In genomic region chr11:21563617-21564325, GRCm38 (mm10) we compare ENCODE assay signal across 12 mouse cellular contexts. TPM values are rescaled to one million over a fixed set of nuclear protein-coding genes. Genes with fewer than 3 reads are reported as not detected.
DNase-seq lines count a peak whose midpoint lies in the region; ATAC-seq and TF ChIP-seq lines count a peak whose summit lies in the region.
"Had no signal": no experiment of that assay in that cellular context is flagged by ENCODE, and none has a peak within 500 bp of the region (broad histone marks: within the 10 kb centered on the region; RNA-seq: fewer than 3 reads in every experiment).

No protein-coding gene starts in this region.

- WGBS in kidney, adult 2 months: 20% methylated on average over 4 of the region's 4 CpGs
- 47% methylated on average over 4 of the region's 4 CpGs for WGBS in heart, embryonic 12.5 days
- 78% methylated on average over 4 of the region's 4 CpGs for WGBS in forebrain, postnatal 0 days

- no peaks in the 10 kb centered on the region for H3K27me3 ChIP-seq in kidney, adult 2 months (replicated peaks; ENCODE audit: control insufficient read depth, insufficient read depth, low read length)
- no peaks in the 10 kb centered on the region for H3K27me3 ChIP-seq in heart, embryonic 12.5 days (replicated peaks)
- no peaks in the 10 kb centered on the region for H3K27me3 ChIP-seq in megakaryocyte, embryonic 14.5 days (replicated peaks)
- H3K27me3 ChIP-seq in forebrain, postnatal 0 days (ENCODE audit: insufficient read depth, low read length): no peaks in the 10 kb centered on the region
- H3K27me3 ChIP-seq: embryonic facial prominence, embryonic 13.5 days; neural tube, embryonic 12.5 days had no signal

- H3K27ac ChIP-seq in kidney, adult 2 months (ENCODE audit: insufficient read depth, low read depth, low read length): peak overlapping the region; percentile 87
- H3K27ac ChIP-seq in brown adipose tissue, adult 24 weeks (replicated peaks; ENCODE audit: low read depth, low read length): peak overlapping the region; percentile 53; the same call in 1 of the 2 replicates
- H3K27ac ChIP-seq in heart, embryonic 12.5 days (ENCODE audit: poor library complexity, severe bottlenecking): peak overlapping the region; percentile 88
- no peak overlapping the region for H3K27ac ChIP-seq in forebrain, postnatal 0 days (ENCODE audit: low read depth, low read length)
- H3K27ac ChIP-seq: embryonic facial prominence, embryonic 13.5 days; neural tube, embryonic 12.5 days had no signal

- no peak overlapping the region for H3K4me3 ChIP-seq in kidney, adult 2 months (ENCODE audit: insufficient read depth, low read depth, low read length)
- no peak overlapping the region for H3K4me3 ChIP-seq in brown adipose tissue, adult 24 weeks (ENCODE audit: insufficient read depth, low read depth, low read length)
- H3K4me3 ChIP-seq in heart, embryonic 12.5 days: no peak overlapping the region
- H3K4me3 ChIP-seq in megakaryocyte, embryonic 14.5 days (replicated peaks): peak overlapping the region; percentile 38
- no peak overlapping the region for H3K4me3 ChIP-seq in forebrain, postnatal 0 days (ENCODE audit: low read depth, low read length)
- H3K4me3 ChIP-seq: embryonic facial prominence, embryonic 13.5 days; neural tube, embryonic 12.5 days had no signal

- H3K36me3 ChIP-seq in kidney, adult 2 months (ENCODE audit: control insufficient read depth, insufficient read depth, low read length): peaks cover 22% of the 10 kb centered on the region
- H3K36me3 ChIP-seq in heart, embryonic 12.5 days: peaks cover 57% of the 10 kb centered on the region
- peaks cover 79% of the 10 kb centered on the region for H3K36me3 ChIP-seq in megakaryocyte, embryonic 14.5 days (replicated peaks; ENCODE audit: low read length)
- peaks cover 49% of the 10 kb centered on the region for H3K36me3 ChIP-seq in forebrain, postnatal 0 days (ENCODE audit: insufficient read depth)

- peaks cover 33% of the 10 kb centered on the region; the same call in 1 of the 2 replicates for H3K4me1 ChIP-seq in kidney, adult 2 months (ENCODE audit: control insufficient read depth, insufficient read depth, low read length)
- peaks cover 5% of the 10 kb centered on the region for H3K4me1 ChIP-seq in brown adipose tissue, adult 24 weeks (ENCODE audit: control insufficient read depth, insufficient read depth, insufficient read length, low read length)
- peaks cover 32% of the 10 kb centered on the region for H3K4me1 ChIP-seq in heart, embryonic 12.5 days (replicated peaks)
- peaks cover 17% of the 10 kb centered on the region for H3K4me1 ChIP-seq in megakaryocyte, embryonic 14.5 days
- H3K4me1 ChIP-seq in forebrain, postnatal 0 days (ENCODE audit: insufficient read depth): peaks cover 3% of the 10 kb centered on the region; the same call in 1 of the 2 replicates
- H3K4me1 ChIP-seq: embryonic facial prominence, embryonic 13.5 days; neural tube, embryonic 12.5 days had no signal

- peak; percentile 49 for DNase-seq in kidney, adult 2 months
- no peak for DNase-seq in kidney, postnatal 4 days
- DNase-seq in right cerebral cortex, postnatal 10 days (ENCODE audit: low spot score in 2 of 2): no peak
- no peak for DNase-seq in forebrain, postnatal 0 days
- DNase-seq: liver; right cerebral cortex, postnatal 14 days; thymus, adult 18-20 months had no signal

- peak overlapping the region; percentile 19 for H3K4me2 ChIP-seq in heart, embryonic 12.5 days
- H3K4me2 ChIP-seq in forebrain, postnatal 0 days (ENCODE audit: low read depth): no peak overlapping the region
- H3K4me2 ChIP-seq: embryonic facial prominence, embryonic 13.5 days; neural tube, embryonic 12.5 days had no signal

- H3K9ac ChIP-seq in heart, embryonic 12.5 days: no peak overlapping the region
- no peak overlapping the region for H3K9ac ChIP-seq in forebrain, postnatal 0 days
- H3K9ac ChIP-seq: embryonic facial prominence, embryonic 13.5 days; neural tube, embryonic 12.5 days had no signal

- no peak for TF ChIP-seq CTCF in kidney, adult 2 months (conservative IDR thresholded peaks at IDR 0.05; ENCODE audit: insufficient read depth, insufficient read length, low read depth, low read length)
- TF ChIP-seq CTCF in forebrain, postnatal 0 days (IDR thresholded peaks at IDR 0.05; ENCODE audit: low read depth): no peak

- no peak for ATAC-seq in heart, embryonic 12.5 days (ENCODE audit: insufficient number of reproducible peaks, low FRiP score)
- no peak for ATAC-seq in forebrain, postnatal 0 days

- H3K9me3 ChIP-seq in heart, embryonic 12.5 days (replicated peaks): no peaks in the 10 kb centered on the region
- no peaks in the 10 kb centered on the region for H3K9me3 ChIP-seq in megakaryocyte, embryonic 14.5 days
- no peaks in the 10 kb centered on the region for H3K9me3 ChIP-seq in forebrain, postnatal 0 days (ENCODE audit: low read length)
- H3K9me3 ChIP-seq: embryonic facial prominence, embryonic 13.5 days; neural tube, embryonic 12.5 days had no signal

- no peak for TF ChIP-seq POLR2A in kidney, adult 2 months (IDR thresholded peaks at IDR 0.05; ENCODE audit: low read depth, low read length)

RNA-seq across cellular contexts. Expression of gene Wdpcp, which starts 8.3 kb away (rescaled TPM):
- 7.6 and 8.3 TPM in 2 replicates for polyA plus RNA-seq in kidney, adult 2 months (2012; rRNA removed)
- 2.7 and 3.8 TPM in 2 replicates for polyA plus RNA-seq in brown adipose tissue, adult 24 weeks (2012; ENCODE audit: insufficient read depth, insufficient read length, missing spikeins)
- polyA plus RNA-seq in heart, embryonic 12.5 days (2016; fragmentation: Nextera tagmentation; extraction: Ambion mirVana): 7.4 and 8.0 TPM in 2 replicates
- 0.32 TPM in 1 of 2 replicates, not detected in the other for polyA plus RNA-seq in megakaryocyte, embryonic 14.5 days (2012; ENCODE audit: insufficient read depth, low replicate concordance)
- 17.9 and 18.1 TPM in 2 replicates for total RNA-seq in forebrain, postnatal 0 days (2014; rRNA removed)
- 7.0 and 12.0 TPM in 2 replicates for polyA plus RNA-seq in forebrain, postnatal 0 days (2015; fragmentation: Nextera tagmentation; extraction: Ambion mirVana)

RNA-seq across cellular contexts. Expression of gene Mdh1, which starts 8.4 kb away (rescaled TPM):
- 970 and 1,136 TPM in 2 replicates for polyA plus RNA-seq in kidney, adult 2 months (2012; rRNA removed)
- polyA plus RNA-seq in brown adipose tissue, adult 24 weeks (2012; ENCODE audit: insufficient read depth, insufficient read length, missing spikeins): 883 and 1,269 TPM in 2 replicates
- polyA plus RNA-seq in heart, embryonic 12.5 days (2016; fragmentation: Nextera tagmentation; extraction: Ambion mirVana): 1,323 and 1,326 TPM in 2 replicates
- 1.1 and 13.0 TPM in 2 replicates for polyA plus RNA-seq in megakaryocyte, embryonic 14.5 days (2012; ENCODE audit: insufficient read depth, low replicate concordance)
- total RNA-seq in forebrain, postnatal 0 days (2014; rRNA removed): 291 and 392 TPM in 2 replicates
- polyA plus RNA-seq in forebrain, postnatal 0 days (2015; fragmentation: Nextera tagmentation; extraction: Ambion mirVana): 557 and 565 TPM in 2 replicates

Comparison
In these comparisons a context has a peak if more than half of its experiments do, and no peak if none do; other contexts are left out.
1. RNA of gene Mdh1, which starts 8.4 kb away (polyA plus RNA-seq): 1,323 to 1,326 TPM in heart, embryonic 12.5 days, 970 to 1,136 TPM in kidney, adult 2 months, 883 to 1,269 TPM in brown adipose tissue, adult 24 weeks and 557 to 565 TPM in forebrain, postnatal 0 days; 1.1 to 13.0 TPM in megakaryocyte, embryonic 14.5 days; every median in the first group is over 10 times any median in the second.